ENCODE assay signal across 17 mouse cellular contexts in genomic region chr15:80250586-80250985, GRCm38 (mm10). TPM values are rescaled to one million over a fixed set of nuclear protein-coding genes. Genes with fewer than 3 reads are reported as not detected.
DNase-seq lines count a peak whose midpoint lies in the region; ATAC-seq and TF ChIP-seq lines count a peak whose summit lies in the region.
"Had no signal": no experiment of that assay in that cellular context is flagged by ENCODE, and none has a peak within 500 bp of the region (broad histone marks: within the 10 kb centered on the region; RNA-seq: fewer than 3 reads in every experiment).

No protein-coding gene starts in this region.

- no peak for ATAC-seq in heart, postnatal 0 days (ENCODE audit: insufficient read depth, low read depth)
- ATAC-seq in liver, embryonic 15.5 days (ENCODE audit: insufficient read depth) = peak; percentile 26

- H3K9me3 ChIP-seq in heart, postnatal 0 days (replicated peaks; ENCODE audit: control insufficient read depth, low read length) = no peaks in the 10 kb centered on the region
- H3K9me3 ChIP-seq in liver, embryonic 15.5 days (replicated peaks) = no peaks in the 10 kb centered on the region

- 22% methylated on average over 6 of the region's 6 CpGs for WGBS in heart, postnatal 0 days
- 24% methylated on average over 6 of the region's 6 CpGs for WGBS in liver, embryonic 15.5 days (ENCODE audit: insufficient replicate concordance)

- peak overlapping the region; percentile 55; the same call in 1 of the 2 replicates for H3K27ac ChIP-seq in layer of hippocampus, adult 2 months
- peak overlapping the region; percentile 85 for H3K27ac ChIP-seq in heart, postnatal 0 days (ENCODE audit: low read depth)
- peak overlapping the region; percentile 93 for H3K27ac ChIP-seq in liver, embryonic 15.5 days (replicated peaks)

- no peak for TF ChIP-seq EP300 in heart, postnatal 0 days (IDR thresholded peaks at IDR 0.05; ENCODE audit: low read depth)

- no peak for TF ChIP-seq CTCF in layer of hippocampus, adult 2 months (conservative IDR thresholded peaks at IDR 0.05)
- TF ChIP-seq CTCF in heart, postnatal 0 days (IDR thresholded peaks at IDR 0.05; ENCODE audit: low read depth) = no peak

- H3K27me3 ChIP-seq in heart, postnatal 0 days (ENCODE audit: control insufficient read depth, insufficient read depth, low read length) = no peaks in the 10 kb centered on the region
- no peaks in the 10 kb centered on the region for H3K27me3 ChIP-seq in liver, embryonic 15.5 days
- H3K27me3 ChIP-seq: CH12.LX had no signal

- H3K4me3 ChIP-seq in layer of hippocampus, adult 2 months = no peak overlapping the region
- H3K4me3 ChIP-seq in heart, postnatal 0 days (ENCODE audit: low read depth, low read length) = no peak overlapping the region
- H3K4me3 ChIP-seq in liver, embryonic 15.5 days (replicated peaks) = peak overlapping the region; percentile 28

- H3K9ac ChIP-seq in heart, postnatal 0 days (replicated peaks; ENCODE audit: low read depth, low read length) = peak overlapping the region; percentile 6; the same call in 1 of the 2 replicates
- H3K9ac ChIP-seq in liver, embryonic 15.5 days = peak overlapping the region; percentile 47

- no peak for DNase-seq in layer of hippocampus, adult 2 months (ENCODE audit: low spot score in 2 of 2)
- no peak for DNase-seq in layer of hippocampus, postnatal 14 days (ENCODE audit: low spot score in 2 of 2)
- peak; percentile 62 for DNase-seq in c-Kit-positive CD71-positive TER-119-negative erythroid progenitor cells, embryonic 14.5 days (ENCODE audit: low read depth)
- peak; percentile 43 for DNase-seq in heart, postnatal 0 days (ENCODE audit: low spot score)
- DNase-seq in cerebellum, postnatal 36 days = no peak
- no peak for DNase-seq in left cerebral cortex, postnatal 25 days (ENCODE audit: low spot score in 2 of 2)
- DNase-seq in gastrocnemius, postnatal 10 days = no peak
- DNase-seq: kidney, postnatal 10 days; lung, postnatal 4 days; spleen, adult 18-20 months had no signal

- peaks cover 28% of the 10 kb centered on the region for H3K4me1 ChIP-seq in heart, postnatal 0 days (ENCODE audit: control insufficient read depth, insufficient read depth)
- peaks cover 68% of the 10 kb centered on the region for H3K4me1 ChIP-seq in liver, embryonic 15.5 days (replicated peaks)

- intact Hi-C loops in left cerebral cortex, postnatal 25 days (cut with DNase I) = no loop called here

- H3K4me2 ChIP-seq in heart, postnatal 0 days (ENCODE audit: low read depth, low read length) = no peak overlapping the region
- peak overlapping the region; percentile 66 for H3K4me2 ChIP-seq in liver, embryonic 15.5 days

- peaks cover 43% of the 10 kb centered on the region for H3K36me3 ChIP-seq in heart, postnatal 0 days (replicated peaks; ENCODE audit: control insufficient read depth, insufficient read depth, low read length)
- H3K36me3 ChIP-seq in liver, embryonic 15.5 days (replicated peaks) = peaks cover 75% of the 10 kb centered on the region

RNA-seq across cellular contexts. Expression of gene Atf4, which starts 4.4 kb away (rescaled TPM):
- 10 to 100 TPM; 85.7 to 94.3 TPM for total RNA-seq in layer of hippocampus, adult 2 months (2021)
- total RNA-seq in layer of hippocampus, postnatal 14 days (2021) = 10 to 100 TPM; 96.2 to 96.4 TPM
- 122 and 128 TPM in 2 replicates for total RNA-seq in heart, postnatal 0 days (2014; rRNA removed; ENCODE audit: low replicate concordance)
- 63.5 and 65.0 TPM in 2 replicates for polyA plus RNA-seq in heart, postnatal 0 days (2015; fragmentation: Nextera tagmentation; extraction: Ambion mirVana)
- 130 and 134 TPM in 2 replicates for polyA plus RNA-seq in liver, embryonic 15.5 days (2015; fragmentation: Nextera tagmentation; extraction: Ambion mirVana)
- 100 to 1,000 TPM; 104 to 111 TPM for total RNA-seq in left cerebral cortex, postnatal 25 days (2021)
- 100 to 1,000 TPM in 1 of 2 experiments, 10 to 100 TPM in 1; 94.7 to 131 TPM for total RNA-seq in gastrocnemius, postnatal 10 days (2021)

RNA-seq across cellular contexts. Expression of gene Rps19bp1, which starts 13.5 kb away (rescaled TPM):
- 10 to 100 TPM; 32.5 to 37.0 TPM for total RNA-seq in layer of hippocampus, adult 2 months (2021)
- total RNA-seq in layer of hippocampus, postnatal 14 days (2021) = 10 to 100 TPM; 32.0 to 33.0 TPM
- 13.7 and 21.6 TPM in 2 replicates for total RNA-seq in heart, postnatal 0 days (2014; rRNA removed; ENCODE audit: low replicate concordance)
- polyA plus RNA-seq in heart, postnatal 0 days (2015; fragmentation: Nextera tagmentation; extraction: Ambion mirVana) = 34.7 and 35.8 TPM in 2 replicates
- polyA plus RNA-seq in liver, embryonic 15.5 days (2015; fragmentation: Nextera tagmentation; extraction: Ambion mirVana) = 24.4 and 26.2 TPM in 2 replicates
- 10 to 100 TPM; 38.8 to 41.4 TPM for total RNA-seq in left cerebral cortex, postnatal 25 days (2021)
- 10 to 100 TPM; 16.7 to 18.8 TPM for total RNA-seq in gastrocnemius, postnatal 10 days (2021)

RNA-seq across cellular contexts. Expression of gene AC140267.1, which starts 15.0 kb away (rescaled TPM):
- 10 to 100 TPM; 20.4 to 24.6 TPM for total RNA-seq in layer of hippocampus, adult 2 months (2021)
- 10 to 100 TPM; 11.0 to 22.8 TPM for total RNA-seq in layer of hippocampus, postnatal 14 days (2021)
- total RNA-seq in heart, postnatal 0 days (2014; rRNA removed; ENCODE audit: low replicate concordance) = not detected in 2 replicates
- not detected in 2 replicates for polyA plus RNA-seq in heart, postnatal 0 days (2015; fragmentation: Nextera tagmentation; extraction: Ambion mirVana)
- polyA plus RNA-seq in liver, embryonic 15.5 days (2015; fragmentation: Nextera tagmentation; extraction: Ambion mirVana) = not detected in 2 replicates
- total RNA-seq in left cerebral cortex, postnatal 25 days (2021) = 1 to 10 TPM; 8.8 to 10.0 TPM
- total RNA-seq in gastrocnemius, postnatal 10 days (2021) = 1 to 10 TPM in 1 of 2 experiments, not detected in 1; 7.5 TPM
- total RNA-seq: CH12.LX; monocyte, adult 5-6 weeks; neutrophil, adult 5-6 weeks had no signal
- polyA plus RNA-seq: cortical plate, adult 2 months; gonadal fat pad, adult 2 months; limb, embryonic 11.5 days had no signal

RNA-seq across cellular contexts. Expression of gene Mief1, which starts 16.8 kb away (rescaled TPM):
- 10 to 100 TPM; 31.0 to 32.2 TPM for total RNA-seq in layer of hippocampus, adult 2 months (2021)
- 10 to 100 TPM; 35.4 to 36.2 TPM for total RNA-seq in layer of hippocampus, postnatal 14 days (2021)
- total RNA-seq in heart, postnatal 0 days (2014; rRNA removed; ENCODE audit: low replicate concordance) = 34.5 and 39.8 TPM in 2 replicates
- polyA plus RNA-seq in heart, postnatal 0 days (2015; fragmentation: Nextera tagmentation; extraction: Ambion mirVana) = 17.0 and 17.8 TPM in 2 replicates
- 16.2 and 17.0 TPM in 2 replicates for polyA plus RNA-seq in liver, embryonic 15.5 days (2015; fragmentation: Nextera tagmentation; extraction: Ambion mirVana)
- total RNA-seq in left cerebral cortex, postnatal 25 days (2021) = 10 to 100 TPM; 32.4 to 35.5 TPM
- total RNA-seq in gastrocnemius, postnatal 10 days (2021) = 10 to 100 TPM; 22.8 to 27.2 TPM

RNA-seq across cellular contexts. Expression of gene Cacna1i, which starts 36.5 kb away (rescaled TPM):
- 10 to 100 TPM; 36.1 to 41.4 TPM for total RNA-seq in layer of hippocampus, adult 2 months (2021)
- 10 to 100 TPM; 40.5 to 45.5 TPM for total RNA-seq in layer of hippocampus, postnatal 14 days (2021)
- total RNA-seq in heart, postnatal 0 days (2014; rRNA removed; ENCODE audit: low replicate concordance) = not detected in 2 replicates
- not detected in 2 replicates for polyA plus RNA-seq in heart, postnatal 0 days (2015; fragmentation: Nextera tagmentation; extraction: Ambion mirVana)
- 0.01 TPM in 1 of 2 replicates, not detected in the other for polyA plus RNA-seq in liver, embryonic 15.5 days (2015; fragmentation: Nextera tagmentation; extraction: Ambion mirVana)
- 10 to 100 TPM; 77.1 to 79.3 TPM for total RNA-seq in left cerebral cortex, postnatal 25 days (2021)
- under 1 TPM; 0.07 to 0.12 TPM for total RNA-seq in gastrocnemius, postnatal 10 days (2021)
- polyA plus RNA-seq: limb, embryonic 11.5 days had no signal

Comparison
In these comparisons a context has a peak if more than half of its experiments do, and no peak if none do; other contexts are left out.
1. DNase-seq: peak in c-Kit-positive CD71-positive TER-119-negative erythroid progenitor cells, embryonic 14.5 days (single experiment) and heart, postnatal 0 days (single experiment); none in layer of hippocampus, adult 2 months (0 of 2), layer of hippocampus, postnatal 14 days (0 of 2), cerebellum, postnatal 36 days (0 of 2), left cerebral cortex, postnatal 25 days (0 of 2) and gastrocnemius, postnatal 10 days (single experiment).
2. Peak in every context shown above with its lines, with median percentiles within 50 percentile points of each other: H3K27ac ChIP-seq.